Mouse (Mus musculus): ENCODE measurements at regions not wholly inside any gene's neighbourhood (a gene's known extent, or its start where the extent isn't known, plus 50 kb on each side); places are given as distances from the start of the nearest gene placed in this dataset.

- no peak for DNase-seq (ENCODE audit: extremely low spot score in 1 of 2, low spot score in 1 of 2)
Observed at GRCm38 (mm10) chr9:46830316-46830715, 168.2 kb upstream of the Gm4791 start.

GRCm38 (mm10) chr9:46824703-46825102, 173.8 kb upstream of the Gm4791 start:
- DNase-seq (ENCODE audit: extremely low spot score in 1 of 2, low spot score in 1 of 2) = no peak

GRCm38 (mm10) chr9:46819808-46820207, 178.7 kb upstream of the Gm4791 start:
- no peak for DNase-seq (ENCODE audit: extremely low spot score in 1 of 2, low spot score in 1 of 2)

GRCm38 (mm10) chr9:46819376-46819775, 179.2 kb upstream of the Gm4791 start:
- no peak for DNase-seq (ENCODE audit: extremely low spot score in 1 of 2, low spot score in 1 of 2)

GRCm38 (mm10) chr9:46816126-46816525, 182.4 kb upstream of the Gm4791 start:
- DNase-seq (ENCODE audit: extremely low spot score in 1 of 2, low spot score in 1 of 2) = peak; percentile 26 to 81

- DNase-seq (ENCODE audit: extremely low spot score in 1 of 2, low spot score in 1 of 2) = peak; percentile 40 to 91
Observed at GRCm38 (mm10) chr9:46814478-46815241, 183.9 kb upstream of the Gm4791 start.

- no peak for DNase-seq (ENCODE audit: extremely low spot score in 1 of 2, low spot score in 1 of 2)
Observed at GRCm38 (mm10) chr9:46810266-46810665, 188.3 kb upstream of the Gm4791 start.

GRCm38 (mm10) chr9:46795446-46795845, 203.1 kb upstream of the Gm4791 start:
- no peak for DNase-seq (ENCODE audit: extremely low spot score in 1 of 2, low spot score in 1 of 2)

- peak in 1 of 2 experiments; percentile 64 for DNase-seq (ENCODE audit: extremely low spot score in 1 of 2, low spot score in 1 of 2)
Observed at GRCm38 (mm10) chr9:46789036-46789435, 209.5 kb upstream of the Gm4791 start.

GRCm38 (mm10) chr9:46788456-46788855, 210.1 kb upstream of the Gm4791 start:
- DNase-seq (ENCODE audit: extremely low spot score in 1 of 2, low spot score in 1 of 2) = peak; percentile 48 to 75

GRCm38 (mm10) chr9:46784355-46784975, 214.1 kb upstream of the Gm4791 start:
- DNase-seq (ENCODE audit: extremely low spot score in 1 of 2, low spot score in 1 of 2) = peak; percentile 56 to 76

- DNase-seq (ENCODE audit: extremely low spot score in 1 of 2, low spot score in 1 of 2) = no peak
Observed at GRCm38 (mm10) chr9:46783597-46784354, 214.8 kb upstream of the Gm4791 start.

GRCm38 (mm10) chr9:46781681-46782080, 216.9 kb upstream of the Gm4791 start:
- no peak for DNase-seq (ENCODE audit: extremely low spot score in 1 of 2, low spot score in 1 of 2)

GRCm38 (mm10) chr9:46778769-46779168, 219.8 kb upstream of the Gm4791 start:
- no peak for DNase-seq (ENCODE audit: extremely low spot score in 1 of 2, low spot score in 1 of 2)

- no peak for DNase-seq (ENCODE audit: extremely low spot score in 1 of 2, low spot score in 1 of 2)
Observed at GRCm38 (mm10) chr9:46774821-46775220, 223.7 kb upstream of the Gm4791 start.

GRCm38 (mm10) chr9:46760247-46760646, 238.3 kb upstream of the Gm4791 start:
- DNase-seq (ENCODE audit: extremely low spot score in 1 of 2, low spot score in 1 of 2) = peak in 1 of 2 experiments; percentile 46

- DNase-seq (ENCODE audit: extremely low spot score in 1 of 2, low spot score in 1 of 2) = no peak
Observed at GRCm38 (mm10) chr9:46757005-46757672, 241.4 kb upstream of the Gm4791 start.

- no peak for DNase-seq (ENCODE audit: extremely low spot score in 1 of 2, low spot score in 1 of 2)
Observed at GRCm38 (mm10) chr9:46751981-46752380, 246.6 kb upstream of the Gm4791 start.

GRCm38 (mm10) chr9:46749441-46749840, 249.1 kb upstream of the Gm4791 start:
- DNase-seq (ENCODE audit: extremely low spot score in 1 of 2, low spot score in 1 of 2) = no peak

- no peak for DNase-seq (ENCODE audit: extremely low spot score in 1 of 2, low spot score in 1 of 2)
Observed at GRCm38 (mm10) chr9:46746266-46746665, 252.3 kb upstream of the Gm4791 start.

- no peak for DNase-seq (ENCODE audit: extremely low spot score in 1 of 2, low spot score in 1 of 2)
Observed at GRCm38 (mm10) chr9:46740496-46740895, 258.0 kb upstream of the Gm4791 start.
